Mouse (Mus musculus) frontal cortex, postnatal 14 days (tissue): Measurements from ENCODE around the gene Mgam.
"Not testable (repeated sequence)": the region's sequence is repeated elsewhere in the genome, so short reads cannot be mapped to it uniquely, and the experiment has no call there.

Experiments
- DNase-seq, 2 experiments: peaks; one replicate each; pipeline ENCODE4 v3.0.0; 2022; ENCODE audit warnings: low spot score in 2 of 2

Mgam gene

GRCm38 (mm10) chr6:40728506-40728905, 99.9 kb downstream of the Mgam start:
- DNase-seq: not testable (repeated sequence)

DNA sequence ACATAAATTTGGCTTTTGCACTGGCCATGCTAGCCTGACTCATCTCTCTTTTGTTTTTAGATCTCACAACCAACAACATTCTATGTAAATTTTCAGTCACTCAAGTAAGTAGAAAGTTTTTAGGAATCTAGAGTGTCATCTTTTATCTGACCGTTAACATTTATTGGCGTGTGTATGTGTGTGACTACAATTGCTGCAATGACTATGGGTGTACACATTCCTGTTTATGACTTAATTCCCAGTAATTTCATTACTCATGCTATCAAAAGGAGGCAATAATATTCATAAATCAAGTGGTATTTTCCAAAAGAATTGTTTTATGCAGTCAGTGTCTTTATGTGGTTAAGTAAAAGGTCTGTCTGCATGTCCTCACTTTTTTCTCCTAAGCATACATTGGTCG, 110.9 kb downstream of the Mgam start:
- DNase-seq: no peak

DNA sequence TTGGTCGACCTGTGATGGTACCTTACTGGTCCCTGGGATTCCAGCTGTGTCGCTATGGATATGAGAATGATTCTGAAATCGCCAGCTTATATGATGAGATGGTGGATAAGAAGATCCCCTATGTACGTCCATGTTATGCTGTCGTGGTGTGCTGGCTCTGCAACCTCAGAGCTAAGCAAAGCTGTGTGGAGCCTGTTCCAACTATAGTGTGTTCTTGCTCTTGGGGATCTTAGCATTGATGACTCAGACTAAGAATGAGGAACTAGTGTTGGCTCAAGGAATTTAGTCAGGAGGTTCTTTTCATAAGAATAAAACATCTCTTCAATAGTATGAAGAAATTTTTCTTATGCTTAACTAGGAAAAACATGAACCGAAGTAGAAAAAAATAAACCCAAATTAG, 120.4 kb downstream of the Mgam start:
- DNase-seq: not testable (repeated sequence)

DNA sequence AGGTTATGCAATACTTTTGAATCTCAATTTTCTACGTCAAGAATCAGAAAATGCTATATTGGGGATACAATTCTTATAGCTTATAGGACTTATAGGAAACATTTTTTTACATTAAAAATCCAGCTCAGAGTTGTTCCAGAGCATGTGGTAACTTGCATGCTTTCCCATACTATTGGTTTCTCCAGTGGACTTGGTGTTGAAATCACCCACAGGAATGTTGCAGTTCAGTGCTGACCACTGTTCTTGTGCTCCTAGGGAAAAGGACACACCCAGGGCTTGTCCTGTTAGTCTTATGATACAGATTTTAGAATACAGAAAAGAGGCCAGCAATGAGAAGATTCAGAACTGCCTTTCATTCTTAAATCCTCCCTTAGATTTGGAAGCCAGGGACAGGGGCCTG, 127.3 kb downstream of the Mgam start:
- DNase-seq: no peak

DNA sequence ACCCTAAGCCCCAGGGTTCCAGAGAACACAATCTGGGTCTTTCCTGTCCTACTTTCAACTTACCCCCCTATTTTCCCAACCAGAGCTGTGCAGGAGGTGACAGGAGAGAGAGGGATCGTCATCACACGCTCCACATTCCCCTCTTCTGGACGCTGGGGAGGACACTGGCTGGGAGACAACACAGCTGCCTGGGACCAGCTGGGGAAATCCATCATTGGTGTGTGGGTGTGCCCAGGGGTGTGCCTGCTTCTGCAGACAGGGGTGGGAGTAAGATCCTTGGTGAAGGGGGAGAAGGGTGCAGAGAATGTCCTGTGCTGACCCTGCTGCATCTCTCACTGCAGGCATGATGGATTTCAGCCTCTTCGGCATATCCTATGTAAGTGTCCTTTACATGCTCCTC, 128.7 kb downstream of the Mgam start:
- not testable (repeated sequence) for DNase-seq

- DNase-seq: no peak
Observed at GRCm38 (mm10) chr6:40774656-40775055, 146.0 kb downstream of the Mgam start.

GRCm38 (mm10) chr6:40778458-40778857, 149.8 kb downstream of the Mgam start:
- no peak for DNase-seq

GRCm38 (mm10) chr6:40783637-40784036, 155.0 kb downstream of the Mgam start:
- DNase-seq: no peak

DNA sequence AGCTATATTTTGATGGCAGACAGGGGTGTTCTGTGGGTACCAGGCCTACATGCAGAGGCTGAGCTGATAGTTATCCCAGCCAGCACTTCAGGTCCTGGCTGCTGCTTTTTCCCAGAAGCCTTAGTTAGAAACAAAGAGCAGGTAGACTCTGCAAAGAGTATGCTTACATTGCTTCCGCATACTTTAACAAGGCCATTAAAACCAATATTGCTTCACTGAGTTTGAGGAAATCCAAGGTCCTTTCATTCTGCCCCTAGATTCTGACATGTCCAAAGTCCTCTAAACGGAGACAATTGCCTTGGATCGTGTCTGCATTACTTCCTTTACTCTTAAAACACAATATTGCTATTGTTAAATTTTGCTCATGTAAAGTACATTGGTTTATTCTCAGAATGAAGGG, 155.7 kb downstream of the Mgam start:
- DNase-seq: no peak

DNA sequence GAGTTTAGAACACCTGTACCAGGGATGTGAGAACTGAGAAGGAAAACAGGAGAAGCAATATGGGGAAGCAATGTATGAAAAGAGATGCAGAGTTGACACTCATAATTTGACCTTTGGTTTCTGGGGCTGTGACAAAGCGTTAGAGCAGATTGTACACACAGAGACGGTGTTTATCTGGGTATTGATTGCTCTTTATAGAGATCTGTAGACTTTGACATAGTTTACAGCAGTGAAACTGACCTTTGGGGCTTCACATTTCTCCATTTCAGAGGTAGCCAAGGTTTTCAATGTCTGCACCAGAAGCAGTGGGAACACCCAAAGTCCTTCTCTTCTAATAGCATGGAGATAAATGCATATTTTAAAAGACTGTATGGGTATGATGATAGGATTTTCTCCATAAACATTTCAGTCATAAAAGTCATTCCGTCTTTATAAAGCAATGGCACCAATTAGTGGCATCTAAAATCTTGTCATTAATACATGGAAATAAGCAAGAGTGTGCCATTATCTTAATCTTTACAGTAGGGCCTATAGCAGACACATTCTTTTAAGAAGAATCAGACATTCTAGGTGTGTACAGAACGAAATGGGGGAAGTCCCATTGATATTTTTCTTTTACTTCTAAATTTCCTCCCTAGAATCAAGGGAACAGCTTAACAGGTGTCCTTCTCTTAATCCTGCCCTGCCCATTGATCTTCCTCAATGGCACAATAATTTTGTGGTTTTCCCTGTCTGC, 166.6 kb downstream of the Mgam start:
- no peak for DNase-seq

DNA sequence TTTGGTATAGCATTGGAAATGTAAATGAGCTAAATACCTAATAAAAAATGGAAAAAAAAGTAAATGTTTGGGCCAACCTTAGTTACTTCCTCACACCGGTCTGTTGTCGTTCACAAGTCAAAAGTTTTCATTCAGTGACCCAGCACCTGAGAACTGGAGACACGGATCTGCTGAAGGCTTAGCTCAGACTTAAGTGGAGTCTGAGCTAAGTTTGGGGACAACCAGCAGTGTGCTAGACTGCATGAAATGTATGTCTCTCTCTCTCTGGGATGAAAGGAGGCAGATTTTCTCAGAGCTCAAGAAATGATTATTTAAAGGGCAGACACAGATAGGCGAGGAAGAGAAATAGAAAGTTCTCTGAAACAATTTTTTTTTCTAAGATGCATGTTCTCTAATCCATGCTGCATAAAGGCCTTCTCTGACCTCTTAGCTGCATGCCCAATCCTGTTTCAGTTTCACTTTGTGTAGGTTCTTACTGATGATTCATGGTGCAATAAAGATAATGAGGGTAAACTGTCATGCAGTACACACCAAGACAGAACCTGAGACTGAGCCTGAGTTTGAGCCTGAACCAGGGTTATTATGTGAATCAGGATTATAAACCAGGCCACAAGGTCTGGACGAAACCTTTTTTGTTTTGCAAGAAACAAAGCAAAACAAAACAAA, 189.7 kb downstream of the Mgam start:
- DNase-seq: no peak
